Mouse (Mus musculus) bone marrow, adult 2 months (tissue): ENCODE results near the gene Dusp7. TPM values are rescaled to one million over a fixed set of nuclear protein-coding genes. Genes with fewer than 3 reads are reported as not detected.

Experiments
- H3K27ac ChIP-seq: fragments of 200-500 bp; 2 replicates; pipeline ENCODE4 v1.5.1; 2012; ENCODE audit warnings: low read depth, mild to moderate bottlenecking, control low read depth, inconsistent platforms, low read length; ENCODE audit not compliant: control insufficient read depth, poor library complexity, insufficient read depth
- H3K4me1 ChIP-seq: fragments of 200-500 bp; 2 replicates; pipeline ENCODE4 v1.6.1; 2011; ENCODE audit warnings: low read length; ENCODE audit not compliant: control insufficient read depth, insufficient read depth
- H3K4me3 ChIP-seq: fragments of 200-500 bp; replicated peaks from 2 replicates; pipeline ENCODE3; 2011; ENCODE audit warnings: mild to moderate bottlenecking, low read depth, low read length, control low read depth; ENCODE audit not compliant: control insufficient read depth
- CTCF ChIP-seq: fragments of 200-500 bp; IDR thresholded peaks from 2 replicates; pipeline ENCODE4 v1.5.1; 2011; ENCODE audit warnings: low read length, control low read depth; ENCODE audit not compliant: control insufficient read depth, insufficient read depth
- POLR2A ChIP-seq: fragments of 200-500 bp; IDR thresholded peaks from 2 replicates; pipeline ENCODE4 v1.6.1; 2011; ENCODE audit warnings: low read depth, mild to moderate bottlenecking, control low read depth, low read length, borderline replicate concordance; ENCODE audit not compliant: control insufficient read depth
- WGBS: fragments of 180-500 bp; shearing (Covaris S2); methylation state at CpG from one replicate; pipeline ENCODE4 v1.1.7; 2018; 5-methylcytosine and 5-hydroxymethylcytosine counted together
- polyA plus RNA-seq: library from polyadenylated mRNA; stranded (reverse); fragments of >200 nt; gene quantifications from 2 replicates; pipeline ENCODE4 v1.2.4, GENCODE M21; 2011; ENCODE audit warnings: low replicate concordance; ENCODE audit not compliant: missing spikeins, insufficient read depth, insufficient read length

Gene Dusp7
- polyA plus RNA-seq, 1 experiment = 11.6 TPM

DNA sequence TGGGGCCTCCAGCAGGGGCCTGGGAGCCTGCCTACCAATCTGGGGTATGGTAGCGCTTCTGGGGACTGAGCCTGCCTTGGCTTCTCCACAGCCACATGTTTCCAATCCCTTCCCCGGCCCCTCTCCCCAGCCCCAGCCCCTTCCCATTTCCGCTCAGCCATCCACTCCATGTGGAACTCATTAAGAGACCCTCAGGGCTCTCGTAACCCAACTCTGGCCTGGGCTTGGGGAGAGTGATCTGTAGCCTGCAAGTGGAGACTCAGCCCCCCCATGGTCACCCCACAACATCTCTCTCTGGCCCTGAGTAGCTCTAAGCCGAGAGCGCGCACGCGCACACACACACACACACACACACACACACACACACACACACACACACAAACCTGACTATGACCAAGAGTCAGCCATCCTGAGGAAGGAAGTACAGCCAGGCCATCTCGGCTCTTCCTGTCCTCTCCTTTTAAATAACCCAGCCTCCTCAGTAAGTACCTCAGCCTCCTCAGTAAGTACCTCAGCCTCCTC lies 12.0 kb upstream of the Dusp7 start:
- WGBS = 72% methylated on average over 10 of the region's 10 CpGs
- no peak overlapping the region for H3K4me3 ChIP-seq
- TF ChIP-seq POLR2A = no peak
- TF ChIP-seq CTCF = no peak
- no peak overlapping the region for H3K27ac ChIP-seq
- H3K4me1 ChIP-seq = no peaks in the 10 kb centered on the region

DNA sequence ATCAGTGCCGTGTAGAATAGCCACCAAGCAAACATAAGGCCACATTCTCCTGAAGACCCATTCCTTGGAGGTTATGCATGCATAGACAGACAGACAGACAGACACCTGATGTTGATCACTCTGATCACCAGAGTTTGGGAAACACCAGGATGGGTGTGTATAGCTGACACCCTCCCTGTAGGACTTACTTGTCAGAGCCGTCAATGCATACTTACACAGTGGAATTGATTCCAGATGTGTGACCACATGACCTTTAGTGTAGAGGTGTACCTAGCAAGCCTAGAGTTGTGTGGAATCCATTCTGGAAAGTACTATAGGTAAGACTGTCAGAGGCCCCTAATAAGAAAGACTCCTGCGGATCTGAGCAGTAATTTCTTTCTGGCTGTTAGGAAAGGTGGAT lies 11.3 kb upstream of the Dusp7 start:
- H3K4me3 ChIP-seq = no peak overlapping the region
- TF ChIP-seq POLR2A = no peak
- no peak for TF ChIP-seq CTCF
- no peaks in the 10 kb centered on the region for H3K4me1 ChIP-seq
- 85% methylated on average over 3 of the region's 3 CpGs for WGBS
- H3K27ac ChIP-seq = no peak overlapping the region

DNA sequence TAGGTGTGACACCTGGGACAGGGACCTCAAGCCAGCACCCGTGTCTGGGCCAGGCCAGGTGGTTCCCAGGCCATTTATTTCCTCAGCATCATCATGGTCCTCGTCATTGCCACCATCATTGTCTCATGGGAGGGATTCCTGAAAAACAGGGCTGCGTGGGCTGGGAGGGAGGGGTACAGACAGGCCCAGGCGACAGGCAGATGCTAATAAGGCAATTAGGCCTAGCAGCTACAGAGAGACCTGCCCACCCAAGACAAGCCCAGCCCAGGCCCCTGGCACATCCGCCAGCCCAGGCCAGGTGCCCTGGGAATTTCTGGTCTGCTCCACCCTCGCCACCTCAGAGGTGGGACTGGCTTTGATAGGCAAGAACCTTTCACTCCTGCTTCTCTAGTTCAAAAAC lies 9.1 kb upstream of the Dusp7 start:
- WGBS = 79% methylated on average over 6 of the region's 6 CpGs

DNA sequence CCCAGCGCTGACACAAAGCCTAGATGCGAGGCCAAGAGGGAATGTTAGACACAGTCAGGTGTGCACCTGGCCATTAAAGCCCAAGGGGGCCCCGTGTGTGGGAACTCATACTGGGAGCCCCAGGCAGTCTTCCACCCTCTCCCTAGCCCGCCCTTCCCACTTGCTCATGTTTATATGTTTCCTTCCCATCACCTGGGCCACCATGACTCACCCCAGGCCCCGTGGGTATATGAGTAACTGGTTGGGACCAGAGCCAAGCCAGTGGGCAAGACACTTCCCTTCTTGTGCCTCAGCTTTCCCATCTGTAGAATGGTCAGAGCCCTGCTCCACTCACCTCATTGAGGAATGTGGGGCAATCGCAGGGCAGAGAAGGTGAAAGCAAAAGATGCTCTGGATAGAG lies 7.3 kb upstream of the Dusp7 start:
- Histone ChIP-seq H3K4me1 (peaks cover 3% of the 10 kb centered on the region), H3K4me3 (no peak overlapping the region), H3K27ac (no peak overlapping the region)
- TF ChIP-seq CTCF (no peak), POLR2A (no peak)
- WGBS = 65% methylated on average over 6 of the region's 6 CpGs

More for the DNA sequence above, 9.1 kb upstream of the Dusp7 start:
- TF ChIP-seq POLR2A (no peak), CTCF (no peak)
- Histone ChIP-seq H3K27ac (no peak overlapping the region), H3K4me3 (no peak overlapping the region), H3K4me1 (no peaks in the 10 kb centered on the region)

DNA sequence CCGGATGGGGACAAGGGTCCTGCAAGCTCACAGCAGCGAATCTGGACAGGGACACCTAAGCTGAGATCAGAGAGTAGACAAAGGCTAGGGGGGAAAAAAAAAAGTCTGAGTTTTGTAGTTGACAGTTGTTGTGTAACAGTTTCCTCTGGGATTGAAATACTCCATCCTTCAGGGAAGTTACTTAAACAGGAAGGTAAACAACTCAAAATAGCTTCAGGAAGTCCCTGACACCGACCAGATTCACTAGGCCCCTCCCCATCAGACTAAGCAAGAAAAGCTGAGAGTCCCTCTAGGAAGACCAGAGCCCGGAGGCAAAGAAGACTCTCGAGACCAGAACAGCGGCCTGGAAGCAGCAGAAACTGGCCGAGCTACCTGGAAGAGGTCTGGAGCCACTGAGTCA lies 3.1 kb upstream of the Dusp7 start:
- 48% methylated on average over 7 of the region's 7 CpGs for WGBS
- peaks cover 5% of the 10 kb centered on the region for H3K4me1 ChIP-seq
- TF ChIP-seq CTCF = no peak
- no peak for TF ChIP-seq POLR2A
- no peak overlapping the region for H3K27ac ChIP-seq
- H3K4me3 ChIP-seq = no peak overlapping the region

DNA sequence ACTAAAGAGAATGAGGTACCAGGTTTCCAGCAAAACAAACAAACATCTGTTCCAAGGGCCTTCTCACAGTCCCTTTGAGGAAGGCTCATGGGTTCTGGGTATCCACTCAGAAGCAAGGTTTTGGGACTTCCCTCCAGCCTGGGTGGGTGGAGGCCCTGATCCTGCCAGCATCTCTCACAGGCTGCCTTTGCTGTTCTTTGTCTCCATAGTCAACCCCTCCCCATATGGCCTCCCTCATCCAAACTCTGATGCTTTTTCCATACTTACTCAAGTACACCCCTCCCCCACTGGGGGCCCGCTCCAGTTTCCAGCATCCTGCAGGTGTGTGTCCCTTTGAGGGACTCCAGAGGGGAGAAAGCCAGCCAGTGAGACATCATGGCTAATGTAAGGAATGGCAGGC lies 2.2 kb upstream of the Dusp7 start:
- TF ChIP-seq POLR2A = no peak
- no peak for TF ChIP-seq CTCF
- Histone ChIP-seq H3K4me3 (no peak overlapping the region), H3K27ac (no peak overlapping the region), H3K4me1 (peaks cover 8% of the 10 kb centered on the region)
- WGBS = 100% methylated on average over 1 of the region's 1 CpGs

DNA sequence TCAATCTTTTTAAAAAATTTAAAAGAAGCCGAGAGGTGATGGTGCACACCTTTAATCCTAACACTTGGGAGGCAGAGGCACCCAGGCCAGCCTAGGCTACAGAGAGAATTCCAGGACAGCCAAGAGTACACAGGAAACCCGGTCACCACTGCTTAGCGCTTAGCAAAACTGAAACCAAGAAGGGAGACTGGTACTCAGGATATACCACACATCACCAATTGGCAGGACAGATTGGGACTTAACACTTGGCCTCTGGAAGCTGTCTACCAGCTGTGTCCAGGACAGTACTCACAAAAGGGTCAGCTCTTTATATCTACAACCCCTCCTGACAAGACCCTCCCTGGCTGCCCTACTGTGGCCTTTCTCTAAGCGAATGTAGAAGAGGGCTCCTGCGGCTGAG lies 1.4 kb upstream of the Dusp7 start:
- Histone ChIP-seq H3K4me3 (peak overlapping the region; percentile 30), H3K4me1 (peaks cover 11% of the 10 kb centered on the region), H3K27ac (no peak overlapping the region)
- 19% methylated on average over 5 of the region's 5 CpGs for WGBS
- no peak for TF ChIP-seq CTCF
- TF ChIP-seq POLR2A = no peak

DNA sequence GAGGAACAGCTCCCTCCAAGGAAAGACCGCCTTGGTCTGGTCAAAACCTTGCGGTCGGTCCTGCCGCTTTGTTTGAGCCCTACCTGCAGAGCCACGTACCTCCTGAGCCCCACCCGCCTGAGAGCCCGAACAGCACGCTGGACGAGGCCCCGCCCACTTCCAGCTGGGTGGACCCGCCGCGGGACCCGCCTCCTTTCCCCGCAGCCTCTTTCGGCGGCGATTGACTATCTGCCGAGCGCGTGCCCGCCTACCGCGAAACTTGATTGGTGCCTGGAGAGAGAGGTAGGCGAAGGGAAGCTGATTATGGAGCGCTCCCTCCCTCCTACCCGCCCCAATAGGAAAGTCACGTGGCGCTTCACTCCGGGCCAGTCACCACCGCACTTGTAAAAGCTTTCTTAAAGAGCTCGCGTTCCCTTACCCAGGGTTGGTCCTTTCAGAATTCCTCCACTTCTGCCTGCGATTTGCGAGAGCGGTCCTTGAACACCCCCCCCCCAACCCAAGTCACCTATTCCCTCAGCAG lies 780 bp upstream of the Dusp7 start:
- Histone ChIP-seq H3K27ac (peak overlapping the region; percentile 78), H3K4me3 (peak overlapping the region; percentile 74), H3K4me1 (peaks cover 14% of the 10 kb centered on the region)
- TF ChIP-seq POLR2A = peak; percentile 50; the same call in 1 of the 2 replicates
- TF ChIP-seq CTCF = no peak
- WGBS = under 1% methylated on average over 36 of the region's 36 CpGs

DNA sequence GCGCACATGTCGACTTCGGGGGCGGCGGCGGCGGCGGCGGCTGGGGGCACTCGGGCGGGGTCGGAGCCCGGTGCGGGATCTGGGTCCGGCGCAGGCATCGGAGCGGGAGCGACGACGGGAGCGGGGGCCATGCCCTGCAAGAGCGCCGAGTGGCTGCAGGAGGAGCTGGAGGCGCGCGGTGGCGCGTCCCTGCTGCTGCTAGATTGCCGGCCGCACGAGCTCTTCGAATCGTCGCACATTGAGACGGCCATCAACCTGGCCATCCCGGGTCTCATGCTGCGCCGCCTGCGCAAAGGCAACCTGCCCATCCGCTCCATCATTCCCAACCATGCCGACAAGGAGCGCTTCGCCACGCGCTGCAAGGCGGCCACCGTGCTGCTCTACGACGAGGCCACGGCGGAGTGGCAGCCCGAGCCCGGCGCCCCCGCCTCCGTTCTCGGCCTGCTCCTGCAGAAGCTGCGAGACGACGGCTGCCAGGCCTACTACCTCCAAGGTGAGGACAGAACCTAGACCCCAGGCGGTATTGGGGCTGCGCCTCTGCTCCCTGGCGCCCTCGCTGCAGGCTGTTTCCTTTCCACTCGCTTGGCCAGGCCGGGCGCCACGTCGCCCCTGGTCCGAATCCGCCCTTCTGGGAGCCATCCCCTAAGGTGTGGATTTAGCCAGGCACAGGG lies 534 bp downstream of the Dusp7 start:
- TF ChIP-seq POLR2A = peak; percentile 16; the same call in 1 of the 2 replicates
- TF ChIP-seq CTCF = peak; percentile 43; the same call in 1 of the 2 replicates
- Histone ChIP-seq H3K4me3 (peak overlapping the region; percentile 85), H3K27ac (peak overlapping the region; percentile 78), H3K4me1 (peaks cover 16% of the 10 kb centered on the region)
- under 1% methylated on average over 71 of the region's 72 CpGs for WGBS
